In genomic region chr2:77897988-77898387, GRCm38 (mm10) we compare ENCODE assay signal across 9 mouse cellular contexts. TPM values are rescaled to one million over a fixed set of nuclear protein-coding genes. Genes with fewer than 3 reads are reported as not detected.
A peak's percentile ranks its signal among the peaks of the same experiment; 100 is the strongest.
DNase-seq lines count a peak whose midpoint lies in the region; ATAC-seq lines count a peak whose summit lies in the region.
"Had no signal": no experiment of that assay in that cellular context is flagged by ENCODE, and none has a peak within 500 bp of the region (broad histone marks: within the 10 kb centered on the region; RNA-seq: fewer than 3 reads in every experiment).

No protein-coding gene starts in this region.

- ATAC-seq in frontal cortex, adult (ENCODE audit: low TSS enrichment), result peak; percentile 64

- no peak for DNase-seq in frontal cortex, postnatal 14 days (ENCODE audit: low spot score in 2 of 2)
- DNase-seq in layer of hippocampus, adult 9-11 months, result peak; percentile 22
- DNase-seq in layer of hippocampus, postnatal 25 days (ENCODE audit: extremely low spot score in 1 of 2, low spot score in 1 of 2), result no peak
- peak; percentile 47 for DNase-seq in brain, adult 2 months (ENCODE audit: low read depth, low spot score)
- DNase-seq in thymus, postnatal 10 days (ENCODE audit: low spot score in 2 of 2), result no peak
- DNase-seq: adrenal gland, adult 2 months; adrenal gland, postnatal 10 days; adrenal gland, postnatal 25 days had no signal

RNA-seq across cellular contexts. Expression of gene Cwc22, which starts 48.2 kb away (rescaled TPM):
- 10 to 100 TPM; 26.3 to 27.9 TPM for total RNA-seq in layer of hippocampus, postnatal 25 days (2021)

Comparison
In these comparisons a context has a peak if more than half of its experiments do, and no peak if none do; other contexts are left out.
1. DNase-seq: peak in layer of hippocampus, adult 9-11 months (single experiment) and brain, adult 2 months (single experiment); none in frontal cortex, postnatal 14 days (0 of 2), layer of hippocampus, postnatal 25 days (0 of 2) and thymus, postnatal 10 days (0 of 2).